Mouse (Mus musculus) embryonic facial prominence, embryonic 14.5 days (tissue): ENCODE data around the gene 2610008E11Rik. TPM values are rescaled to one million over a fixed set of nuclear protein-coding genes. Genes with fewer than 3 reads are reported as not detected.

ENCODE experiments used
- ATAC-seq: fragments of 200-750 bp; cut with Nextera tagmentation; 2 replicates; pipeline ENCODE4 v1.8.0; 2017; ENCODE audit warnings: low read depth, moderate number of reproducible peaks, moderate TSS enrichment
- DNase-seq: peaks from one replicate; pipeline ENCODE4 v3.0.0-alpha.2; 2015; ENCODE audit warnings: low spot score
- H3K27ac ChIP-seq: fragments of 300-500 bp; sonication (generic); replicated peaks from 2 replicates; pipeline ENCODE4 v1.5.1; 2014; ENCODE audit warnings: low read depth, mild to moderate bottlenecking, low read length, moderate library complexity
- H3K27me3 ChIP-seq: fragments of 300-500 bp; sonication (generic); replicated peaks from 2 replicates; pipeline ENCODE4 v1.6.1; 2014; ENCODE audit warnings: low read length; ENCODE audit not compliant: control insufficient read depth, insufficient read depth
- H3K36me3 ChIP-seq: fragments of 300-500 bp; sonication (generic); 2 replicates; pipeline ENCODE4 v1.6.1; 2014; ENCODE audit warnings: low read length, mixed read lengths; ENCODE audit not compliant: control insufficient read depth, insufficient read depth
- H3K4me1 ChIP-seq: fragments of 300-500 bp; sonication (generic); 2 replicates; pipeline ENCODE4 v1.6.1; 2014; ENCODE audit warnings: antibody characterized with exemption, low read length; ENCODE audit not compliant: control insufficient read depth, insufficient read depth
- H3K4me2 ChIP-seq: fragments of 300-500 bp; sonication (generic); 2 replicates; pipeline ENCODE4 v1.6.1; 2014; ENCODE audit warnings: low read depth, mild to moderate bottlenecking, low read length, moderate library complexity, mixed read lengths
- H3K4me3 ChIP-seq: fragments of 300-500 bp; sonication (generic); 2 replicates; pipeline ENCODE4 v1.5.1; 2014; ENCODE audit warnings: low read depth, mild to moderate bottlenecking, low read length
- H3K9ac ChIP-seq: fragments of 300-500 bp; sonication (generic); 2 replicates; pipeline ENCODE4 v1.6.1; 2014; ENCODE audit warnings: low read depth, mild to moderate bottlenecking, low read length, moderate library complexity, mixed read lengths
- H3K9me3 ChIP-seq: fragments of 300-500 bp; sonication (generic); 2 replicates; pipeline ENCODE4 v1.6.1; 2016; ENCODE audit warnings: low read length; ENCODE audit not compliant: control insufficient read depth
- WGBS: fragments of 180-500 bp; shearing (Covaris S2); extraction: QIAGEN DNeasy Blood & Tissue Kit; methylation state at CpG from one replicate; pipeline ENCODE4 v1.1.7; 2014; 5-methylcytosine and 5-hydroxymethylcytosine counted together
- polyA plus RNA-seq: library from polyadenylated mRNA; unstranded; fragments of >200 nt; fragmentation: Nextera tagmentation; extraction: Ambion mirVana; gene quantifications from 2 replicates; pipeline ENCODE4 v1.2.1, GENCODE M21; 2014

Gene 2610008E11Rik
- polyA plus RNA-seq, result 31.9 and 35.2 TPM in 2 replicates

- Histone ChIP-seq H3K9me3 (0 out of 2 replicates have a peak, but pooled peaks cover 1% of the 10 kb centered on the region), H3K27me3 (no peaks in the 10 kb centered on the region), H3K4me2 (peak within 1 kb of the TSS; percentile 85), H3K4me3 (peak within 1 kb of the TSS; percentile 73), H3K4me1 (peaks cover 11% of the 10 kb centered on the region), H3K27ac (peak within 1 kb of the TSS; percentile 99), H3K36me3 (peaks cover 20% of the 10 kb centered on the region), H3K9ac (peak within 1 kb of the TSS; percentile 97)
- DNase-seq (peak; percentile 99), ATAC-seq (peak; percentile 100)
- WGBS, result under 1% methylated on average over 33 of the region's 36 CpGs
Measured at GRCm38 (mm10) chr10:79097161-79097754, at the start of gene 2610008E11Rik. Gene 2610008E11Rik, minus strand, starts transcription at chr10:79097600.

GRCm38 (mm10) chr10:79116125-79116849 is 18.9 kb upstream of the 2610008E11Rik start:
- peak; percentile 74 for ATAC-seq

GRCm38 (mm10) chr10:79115085-79115484 is 17.7 kb upstream of the 2610008E11Rik start:
- no peak overlapping the region for H3K4me3 ChIP-seq
- no peak overlapping the region for H3K27ac ChIP-seq
- no peaks in the 10 kb centered on the region for H3K4me1 ChIP-seq
- no peaks in the 10 kb centered on the region for H3K36me3 ChIP-seq
- H3K9me3 ChIP-seq, result no peaks in the 10 kb centered on the region
- no peak overlapping the region for H3K9ac ChIP-seq
- no peak overlapping the region for H3K4me2 ChIP-seq
- WGBS, result 72% methylated on average over 1 of the region's 1 CpGs
- no peak for DNase-seq
- H3K27me3 ChIP-seq, result no peaks in the 10 kb centered on the region
- no peak for ATAC-seq

More at GRCm38 (mm10) chr10:79116125-79116849, 18.9 kb upstream of the 2610008E11Rik start:
- Histone ChIP-seq H3K9me3 (no peaks in the 10 kb centered on the region), H3K27ac (no peak overlapping the region), H3K4me3 (no peak overlapping the region), H3K4me1 (no peaks in the 10 kb centered on the region), H3K4me2 (no peak overlapping the region), H3K9ac (no peak overlapping the region), H3K36me3 (no peaks in the 10 kb centered on the region), H3K27me3 (no peaks in the 10 kb centered on the region)
- WGBS, result 26% methylated on average over 4 of the region's 4 CpGs
- DNase-seq, result peak; percentile 90

DNA sequence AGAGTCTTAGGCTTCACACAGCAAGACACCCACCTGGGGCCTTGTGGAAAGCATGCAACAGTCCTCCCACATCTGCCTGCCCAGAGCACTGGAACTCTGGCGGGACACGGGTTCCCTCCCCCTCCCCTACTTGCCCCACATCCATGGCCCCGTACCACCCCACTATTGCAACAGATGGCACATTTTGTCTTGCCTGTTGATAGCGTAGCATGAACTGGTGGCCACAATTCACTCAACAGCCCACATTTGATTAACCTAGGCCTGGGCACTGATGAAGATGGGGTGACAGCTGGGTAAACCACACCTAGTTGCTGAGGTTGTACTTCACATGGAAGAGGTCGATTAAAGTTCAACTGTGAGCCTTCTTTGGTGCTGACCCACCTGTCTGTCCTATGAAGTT is 13.1 kb upstream of the 2610008E11Rik start:
- ATAC-seq (no peak), DNase-seq (no peak)
- Histone ChIP-seq H3K27ac (no peak overlapping the region), H3K4me2 (no peak overlapping the region), H3K27me3 (no peaks in the 10 kb centered on the region), H3K9me3 (no peaks in the 10 kb centered on the region), H3K9ac (no peak overlapping the region), H3K4me3 (no peak overlapping the region), H3K4me1 (peaks cover 5% of the 10 kb centered on the region), H3K36me3 (no peaks in the 10 kb centered on the region)
- 86% methylated on average over 5 of the region's 5 CpGs for WGBS

DNA sequence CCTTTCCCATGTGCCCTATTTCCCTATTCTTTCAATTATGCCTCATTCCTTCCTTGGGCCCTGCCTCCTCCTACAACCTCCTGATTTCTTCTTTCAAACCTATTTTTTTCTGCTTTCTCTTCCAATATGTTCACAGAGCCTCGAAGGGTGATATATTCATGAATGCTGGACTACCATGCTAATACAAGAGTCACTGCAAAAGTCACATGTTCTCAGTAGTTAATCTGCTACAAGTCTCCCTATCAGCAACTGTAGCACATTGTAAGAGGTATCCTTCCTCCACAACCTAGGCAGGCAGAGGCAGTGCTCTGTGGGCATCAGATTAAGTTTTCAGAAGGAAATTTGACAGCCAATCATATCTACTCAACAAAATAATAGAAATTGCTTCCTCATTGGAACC is 11.8 kb upstream of the 2610008E11Rik start:
- Histone ChIP-seq H3K27ac (no peak overlapping the region), H3K36me3 (no peaks in the 10 kb centered on the region), H3K4me3 (no peak overlapping the region), H3K9me3 (no peaks in the 10 kb centered on the region), H3K9ac (no peak overlapping the region), H3K4me2 (no peak overlapping the region), H3K27me3 (no peaks in the 10 kb centered on the region), H3K4me1 (peaks cover 5% of the 10 kb centered on the region)
- ATAC-seq, result no peak
- DNase-seq, result no peak
- WGBS, result 84% methylated on average over 1 of the region's 1 CpGs

GRCm38 (mm10) chr10:79107531-79107930 is 10.1 kb upstream of the 2610008E11Rik start:
- H3K9me3 ChIP-seq, result no peaks in the 10 kb centered on the region
- no peaks in the 10 kb centered on the region for H3K36me3 ChIP-seq
- no peak overlapping the region for H3K9ac ChIP-seq
- no peak overlapping the region for H3K4me2 ChIP-seq
- WGBS, result 57% methylated on average over 2 of the region's 2 CpGs
- peaks cover 5% of the 10 kb centered on the region for H3K4me1 ChIP-seq
- no peak for DNase-seq
- no peaks in the 10 kb centered on the region for H3K27me3 ChIP-seq
- H3K27ac ChIP-seq, result no peak overlapping the region
- no peak for ATAC-seq
- H3K4me3 ChIP-seq, result no peak overlapping the region

- Histone ChIP-seq H3K27me3 (no peaks in the 10 kb centered on the region), H3K9ac (no peak overlapping the region), H3K27ac (peak overlapping the region; percentile 59), H3K4me3 (no peak overlapping the region), H3K4me1 (peaks cover 9% of the 10 kb centered on the region), H3K9me3 (no peaks in the 10 kb centered on the region), H3K4me2 (no peak overlapping the region), H3K36me3 (no peaks in the 10 kb centered on the region)
- DNase-seq (peak; percentile 71), ATAC-seq (peak; percentile 89)
- WGBS, result 46% methylated on average over 8 of the region's 8 CpGs
Measured at GRCm38 (mm10) chr10:79106325-79107282, 9.2 kb upstream of the 2610008E11Rik start.

GRCm38 (mm10) chr10:79096706-79097105 is 694 bp downstream of the 2610008E11Rik start:
- no peak for ATAC-seq
- H3K4me1 ChIP-seq, result peaks cover 8% of the 10 kb centered on the region
- 0 out of 2 replicates have a peak, but pooled peaks cover 3% of the 10 kb centered on the region for H3K9me3 ChIP-seq
- H3K4me2 ChIP-seq, result peak overlapping the region; percentile 85
- H3K36me3 ChIP-seq, result peaks cover 25% of the 10 kb centered on the region
- WGBS, result 4% methylated on average over 2 of the region's 2 CpGs
- peak overlapping the region; percentile 73 for H3K4me3 ChIP-seq
- H3K27ac ChIP-seq, result peak overlapping the region; percentile 99
- no peaks in the 10 kb centered on the region for H3K27me3 ChIP-seq
- DNase-seq, result peak; percentile 22
- H3K9ac ChIP-seq, result peak overlapping the region; percentile 97
